Mouse (Mus musculus) kidney, embryonic 16.5 days (tissue): ENCODE measurements at regions not wholly inside any gene's neighbourhood (a gene's known extent, or its start where the extent isn't known, plus 50 kb on each side); places are given as distances from the start of the nearest gene placed in this dataset.

Experiments
- ATAC-seq: fragments of 200-750 bp; cut with Nextera tagmentation; 2 replicates; pipeline ENCODE4 v1.8.0; 2017; ENCODE audit warnings: moderate TSS enrichment; ENCODE audit not compliant: low FRiP score, low TSS enrichment
- H3K27ac ChIP-seq: fragments of 300-500 bp; sonication (generic); 2 replicates; pipeline ENCODE4 v1.5.1; 2014; ENCODE audit warnings: low read length
- H3K27me3 ChIP-seq: fragments of 300-500 bp; sonication (generic); 2 replicates; pipeline ENCODE4 v1.6.1; 2014; ENCODE audit warnings: low read length, control low read depth, mixed read lengths; ENCODE audit not compliant: insufficient read depth
- H3K36me3 ChIP-seq: fragments of 300-500 bp; sonication (generic); 2 replicates; pipeline ENCODE4 v1.6.1; 2014; ENCODE audit warnings: low read length, control low read depth, mixed read lengths; ENCODE audit not compliant: insufficient read depth
- H3K4me1 ChIP-seq: fragments of 300-500 bp; sonication (generic); 2 replicates; pipeline ENCODE4 v1.6.1; 2014; ENCODE audit warnings: low read length, control low read depth, mixed read lengths; ENCODE audit not compliant: insufficient read depth
- H3K4me2 ChIP-seq: fragments of 300-500 bp; sonication (generic); replicated peaks from 2 replicates; pipeline ENCODE4 v1.6.1; 2014; ENCODE audit warnings: low read depth, low read length
- H3K4me3 ChIP-seq: fragments of 300-500 bp; sonication (generic); 2 replicates; pipeline ENCODE4 v1.5.1; 2014; ENCODE audit warnings: mild to moderate bottlenecking, low read length
- H3K9ac ChIP-seq: fragments of 300-500 bp; sonication (generic); replicated peaks from 2 replicates; pipeline ENCODE4 v1.6.1; 2014; ENCODE audit warnings: low read length
- H3K9me3 ChIP-seq: fragments of 300-500 bp; sonication (generic); 2 replicates; pipeline ENCODE4 v1.6.1; 2016; ENCODE audit warnings: low read length, control low read depth
- WGBS: fragments of 180-500 bp; shearing (Covaris S2); extraction: QIAGEN DNeasy Blood & Tissue Kit; methylation state at CpG from one replicate; pipeline ENCODE4 v1.1.7; 2014; 5-methylcytosine and 5-hydroxymethylcytosine counted together

- H3K9me3 ChIP-seq: no peaks in the 10 kb centered on the region
- no peak overlapping the region for H3K9ac ChIP-seq
- WGBS: 11% methylated on average over 3 of the region's 3 CpGs
- no peaks in the 10 kb centered on the region for H3K36me3 ChIP-seq
- no peak for ATAC-seq
- H3K27ac ChIP-seq: no peak overlapping the region
- H3K4me1 ChIP-seq: peaks cover 11% of the 10 kb centered on the region
- H3K4me3 ChIP-seq: no peak overlapping the region
- H3K27me3 ChIP-seq: no peaks in the 10 kb centered on the region
- no peak overlapping the region for H3K4me2 ChIP-seq
Measured at GRCm38 (mm10) chr15:62328920-62329319, 1406.1 kb upstream of the A1bg start.

GRCm38 (mm10) chr15:62328305-62328881 lies 1405.6 kb upstream of the A1bg start:
- Histone ChIP-seq H3K4me1 (peaks cover 11% of the 10 kb centered on the region), H3K27ac (no peak overlapping the region), H3K9me3 (no peaks in the 10 kb centered on the region), H3K27me3 (no peaks in the 10 kb centered on the region), H3K36me3 (no peaks in the 10 kb centered on the region), H3K4me2 (no peak overlapping the region), H3K9ac (no peak overlapping the region; the same call in 1 of the 2 replicates), H3K4me3 (no peak overlapping the region)
- 50% methylated on average over 9 of the region's 9 CpGs for WGBS
- no peak for ATAC-seq

GRCm38 (mm10) chr15:62327481-62327880 lies 1404.7 kb upstream of the A1bg start:
- no peak overlapping the region for H3K27ac ChIP-seq
- H3K36me3 ChIP-seq: no peaks in the 10 kb centered on the region
- no peak overlapping the region for H3K9ac ChIP-seq
- WGBS: 35% methylated on average over 2 of the region's 2 CpGs
- H3K4me1 ChIP-seq: peaks cover 11% of the 10 kb centered on the region
- no peak overlapping the region for H3K4me3 ChIP-seq
- H3K4me2 ChIP-seq: no peak overlapping the region
- no peaks in the 10 kb centered on the region for H3K27me3 ChIP-seq
- no peak for ATAC-seq
- H3K9me3 ChIP-seq: no peaks in the 10 kb centered on the region

- no peak overlapping the region for H3K4me3 ChIP-seq
- 90% methylated on average over 4 of the region's 4 CpGs for WGBS
- H3K9ac ChIP-seq: no peak overlapping the region
- no peak overlapping the region for H3K27ac ChIP-seq
- H3K9me3 ChIP-seq: no peaks in the 10 kb centered on the region
- no peak overlapping the region for H3K4me2 ChIP-seq
- H3K36me3 ChIP-seq: no peaks in the 10 kb centered on the region
- no peak for ATAC-seq
- no peaks in the 10 kb centered on the region for H3K27me3 ChIP-seq
- peaks cover 11% of the 10 kb centered on the region for H3K4me1 ChIP-seq
Measured at GRCm38 (mm10) chr15:62326524-62326923, 1403.7 kb upstream of the A1bg start.

GRCm38 (mm10) chr15:62325451-62326290 lies 1402.9 kb upstream of the A1bg start:
- Histone ChIP-seq H3K27me3 (no peaks in the 10 kb centered on the region), H3K4me3 (no peak overlapping the region), H3K9ac (no peak overlapping the region), H3K36me3 (no peaks in the 10 kb centered on the region), H3K27ac (no peak overlapping the region), H3K9me3 (no peaks in the 10 kb centered on the region), H3K4me2 (no peak overlapping the region), H3K4me1 (peaks cover 11% of the 10 kb centered on the region)
- WGBS: 81% methylated on average over 1 of the region's 1 CpGs
- ATAC-seq: no peak

GRCm38 (mm10) chr15:62320966-62321365 lies 1398.2 kb upstream of the A1bg start:
- Histone ChIP-seq H3K27ac (no peak overlapping the region), H3K27me3 (no peaks in the 10 kb centered on the region), H3K4me2 (no peak overlapping the region), H3K9me3 (no peaks in the 10 kb centered on the region), H3K4me1 (no peaks in the 10 kb centered on the region), H3K9ac (no peak overlapping the region), H3K36me3 (no peaks in the 10 kb centered on the region), H3K4me3 (no peak overlapping the region)
- no peak for ATAC-seq
- 73% methylated on average over 5 of the region's 5 CpGs for WGBS

- Histone ChIP-seq H3K36me3 (no peaks in the 10 kb centered on the region), H3K27me3 (no peaks in the 10 kb centered on the region)
Measured at GRCm38 (mm10) chr15:62314449-62314848, 1391.6 kb upstream of the A1bg start.

GRCm38 (mm10) chr15:62302233-62302632 lies 1379.4 kb upstream of the A1bg start:
- H3K4me2 ChIP-seq: no peak overlapping the region
- no peak overlapping the region for H3K27ac ChIP-seq
- H3K4me3 ChIP-seq: no peak overlapping the region
- ATAC-seq: no peak
- H3K9me3 ChIP-seq: no peaks in the 10 kb centered on the region
- WGBS: 88% methylated on average over 3 of the region's 3 CpGs
- no peaks in the 10 kb centered on the region for H3K27me3 ChIP-seq
- H3K4me1 ChIP-seq: no peaks in the 10 kb centered on the region
- H3K9ac ChIP-seq: no peak overlapping the region
- H3K36me3 ChIP-seq: no peaks in the 10 kb centered on the region

More at GRCm38 (mm10) chr15:62314449-62314848, 1391.6 kb upstream of the A1bg start:
- Histone ChIP-seq H3K9ac (no peak overlapping the region), H3K4me2 (no peak overlapping the region), H3K9me3 (no peaks in the 10 kb centered on the region), H3K4me1 (no peaks in the 10 kb centered on the region), H3K27ac (no peak overlapping the region), H3K4me3 (no peak overlapping the region)
- ATAC-seq: no peak
- WGBS: 29% methylated on average over 2 of the region's 2 CpGs

GRCm38 (mm10) chr15:62301567-62301966 lies 1378.8 kb upstream of the A1bg start:
- Histone ChIP-seq H3K36me3 (no peaks in the 10 kb centered on the region), H3K4me1 (no peaks in the 10 kb centered on the region), H3K9ac (no peak overlapping the region), H3K27ac (no peak overlapping the region), H3K4me3 (no peak overlapping the region), H3K9me3 (no peaks in the 10 kb centered on the region), H3K27me3 (no peaks in the 10 kb centered on the region), H3K4me2 (no peak overlapping the region)
- 88% methylated on average over 3 of the region's 3 CpGs for WGBS
- ATAC-seq: no peak

- Histone ChIP-seq H3K4me2 (no peak overlapping the region), H3K36me3 (no peaks in the 10 kb centered on the region), H3K27ac (no peak overlapping the region), H3K9me3 (no peaks in the 10 kb centered on the region), H3K27me3 (no peaks in the 10 kb centered on the region), H3K4me3 (no peak overlapping the region), H3K4me1 (peaks cover 11% of the 10 kb centered on the region), H3K9ac (no peak overlapping the region)
- WGBS: 95% methylated on average over 5 of the region's 5 CpGs
- no peak for ATAC-seq
Measured at GRCm38 (mm10) chr15:62297138-62297537, 1374.3 kb upstream of the A1bg start.
